Mouse (Mus musculus): ENCODE data around the gene Cmah.

GRCm38 (mm10) chr13:24392655-24393054, 65.5 kb downstream of the Cmah start:
- TF ChIP-seq CTCF (IDR thresholded peaks at IDR 0.05 in 2 of 3, conservative IDR thresholded peaks at IDR 0.05 in 1 of 3; ENCODE audit: control insufficient read depth in 1 of 3, insufficient read depth in 1 of 3, low read depth in 2 of 3, low read length in 3 of 3, poor library complexity in 1 of 3, severe bottlenecking in 1 of 3): no peak
- TF ChIP-seq MAX (IDR thresholded peaks at IDR 0.05; ENCODE audit: low read length): peak; percentile 1; the same call in 1 of the 2 replicates
- no peak for TF ChIP-seq TBP (IDR thresholded peaks at IDR 0.05; ENCODE audit: low read depth, low read length)
- TF ChIP-seq EP300 (IDR thresholded peaks at IDR 0.05; ENCODE audit: low read depth in 1 of 2, low read length in 2 of 2): no peak
- TF ChIP-seq ZMIZ1 (IDR thresholded peaks at IDR 0.05; ENCODE audit: low read depth, low read length): no peak
- TF ChIP-seq POLR2A (IDR thresholded peaks at IDR 0.05; ENCODE audit: control insufficient read depth in 1 of 2, insufficient read depth in 1 of 2, low read depth in 1 of 2, low read length in 2 of 2, poor library complexity in 1 of 2): no peak
- no peak for TF ChIP-seq HCFC1 (IDR thresholded peaks at IDR 0.05; ENCODE audit: low read depth, low read length)
- no peak for TF ChIP-seq JUND (IDR thresholded peaks at IDR 0.05; ENCODE audit: low read depth, low read length)
